Mouse (Mus musculus) splenic B cell, adult 2 months (primary cell): ENCODE data around the gene Lonp1.
"Not testable (repeated sequence)": the region's sequence is repeated elsewhere in the genome, so short reads cannot be mapped to it uniquely, and the experiment has no call there.

Source experiments
- DNase-seq: peaks from one replicate; pipeline ENCODE4 v3.0.0-alpha.2; 2011; ENCODE audit warnings: low read depth, low spot score
- H3K27me3 ChIP-seq: 2 replicates; pipeline ENCODE4 v1.6.1; 2012; ENCODE audit warnings: mild to moderate bottlenecking, low read length, moderate library complexity, mixed read lengths; ENCODE audit not compliant: control insufficient read depth, poor library complexity, insufficient read depth, severe bottlenecking
- H3K36me3 ChIP-seq: 2 replicates; pipeline ENCODE4 v1.6.1; 2012; ENCODE audit warnings: mild to moderate bottlenecking, low read length, moderate library complexity, mixed read lengths; ENCODE audit not compliant: control insufficient read depth, poor library complexity, insufficient read depth, severe bottlenecking

The Lonp1 gene

DNA sequence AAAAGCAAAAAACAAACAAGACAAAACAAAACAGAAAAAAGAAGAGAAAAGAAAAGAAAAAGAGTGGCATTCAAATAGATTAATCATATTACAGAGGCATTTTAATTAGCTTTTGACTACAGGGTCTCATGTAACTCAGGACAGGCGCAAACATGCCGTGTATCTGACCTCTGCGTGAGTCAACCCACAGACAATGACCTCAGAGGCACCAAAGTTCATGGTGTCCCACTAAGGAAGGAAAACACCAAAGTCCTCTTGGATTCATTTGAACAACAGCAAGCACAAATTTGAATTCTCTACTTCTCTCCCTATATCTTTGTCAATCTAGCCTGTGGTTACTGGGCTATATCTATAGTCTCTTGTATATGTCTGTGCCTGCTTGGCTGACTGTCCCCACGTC lies 16.6 kb upstream of the Lonp1 start:
- Histone ChIP-seq H3K27me3 (no peaks in the 10 kb centered on the region), H3K36me3 (no peaks in the 10 kb centered on the region)
- no peak for DNase-seq

GRCm38 (mm10) chr17:56634023-56634422 lies 7.3 kb upstream of the Lonp1 start:
- Histone ChIP-seq H3K27me3 (no peaks in the 10 kb centered on the region), H3K36me3 (no peaks in the 10 kb centered on the region)
- peak; percentile 84 for DNase-seq

DNA sequence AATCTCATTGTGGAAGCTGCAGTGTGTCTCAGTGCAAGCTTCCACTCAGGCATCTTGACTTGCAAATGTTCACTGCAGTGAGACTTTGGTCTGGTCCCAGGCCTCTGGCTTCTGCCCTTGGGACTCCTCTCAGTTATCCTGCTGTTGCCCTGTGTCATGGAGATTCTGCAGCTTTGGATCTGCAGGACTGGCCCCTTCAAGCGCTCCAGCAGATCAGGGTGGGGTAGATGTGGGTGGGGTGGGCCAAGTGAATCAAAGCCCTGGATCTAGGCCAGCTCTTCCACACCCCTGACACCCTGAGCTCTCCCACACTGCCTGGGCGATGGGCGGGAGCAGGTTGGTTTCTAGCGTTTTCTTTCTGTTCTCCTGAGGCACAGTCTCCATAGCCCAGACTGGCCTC lies 5.1 kb upstream of the Lonp1 start:
- no peak for DNase-seq
- Histone ChIP-seq H3K36me3 (no peaks in the 10 kb centered on the region), H3K27me3 (no peaks in the 10 kb centered on the region)

DNA sequence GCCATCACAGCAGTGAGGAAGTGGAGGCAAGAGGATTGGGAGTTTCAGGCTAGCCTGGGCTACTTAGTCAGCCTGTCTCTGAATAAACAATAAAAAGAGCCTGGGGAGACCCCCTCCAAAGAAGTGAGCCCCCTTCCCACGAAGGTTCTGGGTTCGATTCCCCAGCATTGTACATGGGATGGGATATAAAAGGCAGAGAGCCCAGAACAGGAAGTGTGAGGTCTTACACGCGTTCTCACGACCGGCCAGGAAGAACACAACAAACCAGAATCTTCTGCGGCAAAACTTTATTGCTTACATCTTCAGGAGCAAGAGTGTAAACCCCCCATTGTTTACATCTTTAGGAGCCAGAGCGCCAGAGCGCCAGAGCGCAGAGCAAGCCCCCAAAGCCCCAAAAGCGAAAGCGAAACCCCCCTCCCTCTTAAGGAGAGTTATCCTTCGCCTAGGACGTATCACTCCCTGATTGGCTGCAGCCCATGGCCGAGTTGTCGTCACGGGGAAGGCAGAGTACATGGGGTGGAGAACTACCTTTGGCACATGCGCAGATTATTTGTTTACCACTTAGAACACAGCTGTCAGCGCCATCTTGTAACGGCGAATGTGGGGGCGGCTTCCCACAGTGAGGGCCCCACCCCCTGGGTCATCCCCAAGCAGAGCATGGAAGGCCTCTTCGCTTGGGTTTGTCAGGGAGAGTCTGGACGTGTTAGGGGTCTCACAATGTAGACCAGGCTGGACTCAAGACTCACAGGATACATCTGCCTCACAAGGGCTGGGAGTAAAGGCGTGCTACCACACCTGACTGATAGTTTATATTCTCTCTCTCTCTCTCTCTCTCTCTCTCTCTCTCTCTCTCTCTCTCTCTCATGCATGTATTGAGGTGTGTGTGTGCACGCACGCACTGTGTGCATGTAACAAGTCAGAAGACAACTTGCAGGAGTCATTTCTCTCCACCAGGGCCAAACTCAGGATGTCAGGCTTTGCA lies 3.4 kb upstream of the Lonp1 start:
- DNase-seq, H3K36me3 ChIP-seq, H3K27me3 ChIP-seq: not testable (repeated sequence)

- Histone ChIP-seq H3K27me3 (no peaks in the 10 kb centered on the region), H3K36me3 (peaks cover 4% of the 10 kb centered on the region)
- DNase-seq, result peak; percentile 47
Observed at GRCm38 (mm10) chr17:56627530-56628277, 1.0 kb upstream of the Lonp1 start, which contains the start of gene Catsperd. TSS of gene Catsperd (plus strand) at chr17:56628143.

DNA sequence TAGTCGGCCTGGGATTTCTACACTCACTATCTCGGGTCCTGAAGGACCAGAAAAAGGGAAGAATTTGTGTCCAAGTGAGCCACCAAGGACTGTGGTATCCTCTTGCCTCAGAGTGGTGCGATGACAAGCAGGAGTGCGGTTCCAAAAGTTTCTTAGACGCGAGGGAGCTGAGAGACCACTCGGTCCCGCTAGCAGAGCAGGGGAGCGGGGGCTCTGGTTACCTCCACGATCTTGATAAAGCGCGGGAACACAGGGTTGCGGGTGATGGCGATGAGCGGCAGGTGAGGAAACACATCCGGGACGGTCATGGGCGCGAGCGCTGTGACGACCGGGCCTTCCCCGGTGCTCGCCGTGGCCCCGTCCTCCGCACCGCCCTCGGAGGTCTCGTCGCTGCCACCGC lies 427 bp downstream of the Lonp1 start:
- no peak for DNase-seq
- peaks cover 4% of the 10 kb centered on the region for H3K36me3 ChIP-seq
- H3K27me3 ChIP-seq, result no peaks in the 10 kb centered on the region

- peaks cover 4% of the 10 kb centered on the region for H3K36me3 ChIP-seq
- H3K27me3 ChIP-seq, result no peaks in the 10 kb centered on the region
- DNase-seq, result no peak
Observed at GRCm38 (mm10) chr17:56625495-56625894, 1.2 kb downstream of the Lonp1 start.

DNA sequence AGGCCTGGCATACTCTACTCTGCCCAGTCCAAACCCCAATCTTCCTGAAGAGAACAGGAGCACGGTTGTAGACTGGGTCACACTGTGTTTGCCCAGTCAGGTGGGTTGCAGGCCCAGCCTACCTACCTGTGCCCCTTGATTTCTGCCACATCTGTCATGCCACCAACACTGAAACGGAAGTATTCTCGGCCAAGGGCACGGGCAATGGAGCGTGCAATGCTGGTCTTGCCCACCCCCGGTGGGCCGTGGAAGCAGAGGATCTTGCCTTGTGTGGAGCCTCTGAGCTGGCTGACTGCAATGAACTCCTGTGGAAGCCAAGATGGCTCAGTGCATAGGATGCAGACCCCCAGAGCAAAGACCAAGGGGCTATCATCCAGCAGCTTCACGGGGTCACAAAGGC lies 9.1 kb downstream of the Lonp1 start:
- Histone ChIP-seq H3K27me3 (no peaks in the 10 kb centered on the region), H3K36me3 (peaks cover 9% of the 10 kb centered on the region)
- DNase-seq, result no peak

GRCm38 (mm10) chr17:56616725-56617124 lies 10.0 kb downstream of the Lonp1 start:
- peaks cover 9% of the 10 kb centered on the region for H3K36me3 ChIP-seq
- H3K27me3 ChIP-seq, result no peaks in the 10 kb centered on the region
- DNase-seq, result no peak

- DNase-seq, result no peak
Observed at GRCm38 (mm10) chr17:56615792-56616191, 10.9 kb downstream of the Lonp1 start.

GRCm38 (mm10) chr17:56615136-56615784 lies 11.4 kb downstream of the Lonp1 start:
- Histone ChIP-seq H3K27me3 (no peaks in the 10 kb centered on the region), H3K36me3 (peaks cover 9% of the 10 kb centered on the region)
- DNase-seq, result no peak

More at GRCm38 (mm10) chr17:56615792-56616191, 10.9 kb downstream of the Lonp1 start:
- Histone ChIP-seq H3K36me3 (peaks cover 9% of the 10 kb centered on the region), H3K27me3 (no peaks in the 10 kb centered on the region)

GRCm38 (mm10) chr17:56614391-56615135 lies 12.1 kb downstream of the Lonp1 start:
- peak; percentile 25 for DNase-seq
- Histone ChIP-seq H3K27me3 (no peaks in the 10 kb centered on the region), H3K36me3 (peaks cover 5% of the 10 kb centered on the region)

DNA sequence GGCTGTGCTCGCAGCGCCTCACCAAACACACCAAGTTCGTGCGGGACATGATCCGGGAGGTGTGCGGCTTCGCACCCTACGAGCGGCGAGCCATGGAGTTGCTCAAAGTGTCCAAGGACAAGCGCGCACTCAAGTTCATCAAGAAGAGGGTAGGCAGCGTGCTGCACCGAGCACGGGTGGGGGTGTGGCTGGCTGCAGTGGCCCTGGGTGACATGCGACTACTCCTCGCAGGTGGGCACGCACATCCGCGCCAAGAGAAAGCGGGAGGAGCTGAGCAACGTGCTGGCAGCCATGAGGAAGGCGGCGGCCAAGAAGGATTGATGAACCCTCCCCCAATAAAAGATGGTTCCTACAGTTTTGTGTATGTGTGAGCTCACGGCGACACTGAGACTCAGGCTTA lies 12.8 kb downstream of the Lonp1 start:
- not testable (repeated sequence) for H3K27me3 ChIP-seq, H3K36me3 ChIP-seq
- peak; percentile 36 for DNase-seq

GRCm38 (mm10) chr17:56613236-56613844 lies 13.3 kb downstream of the Lonp1 start, which contains the start of gene Rpl36:
TSS of gene Rpl36 (plus strand) at chr17:56613416.
- Histone ChIP-seq H3K36me3 (peaks cover 3% of the 10 kb centered on the region; the same call in 1 of the 2 replicates), H3K27me3 (no peaks in the 10 kb centered on the region)
- DNase-seq, result peak; percentile 93
